Mouse (Mus musculus): ENCODE data around the gene Ndufa4l2. TPM values are rescaled to one million over a fixed set of nuclear protein-coding genes. Genes with fewer than 3 reads are reported as not detected.

Ndufa4l2 gene
- polyA plus RNA-seq (2015; fragmentation: Nextera tagmentation; extraction: Ambion mirVana) = 13.1 and 23.1 TPM in 2 replicates

- TF ChIP-seq CTCF (IDR thresholded peaks at IDR 0.05; ENCODE audit: low read depth) (no peak), EP300 (IDR thresholded peaks at IDR 0.05; ENCODE audit: low read depth) (no peak)
- peak within 1 kb of the TSS; percentile 82; the same call in 1 of the 2 replicates for H3K27ac ChIP-seq (ENCODE audit: low read depth)
- H3K9ac ChIP-seq (replicated peaks) = peak within 1 kb of the TSS; percentile 57
- 9% methylated on average over 6 of the region's 6 CpGs for WGBS (ENCODE audit: insufficient replicate concordance)
- H3K4me2 ChIP-seq (ENCODE audit: low read depth, low read length) = peak within 1 kb of the TSS; percentile 71
- no peaks in the 10 kb centered on the region for H3K9me3 ChIP-seq (ENCODE audit: low read length)
- peaks cover 51% of the 10 kb centered on the region for H3K4me1 ChIP-seq (ENCODE audit: insufficient read depth)
- peaks cover 28% of the 10 kb centered on the region for H3K36me3 ChIP-seq (replicated peaks; ENCODE audit: insufficient read depth, low read length)
- H3K27me3 ChIP-seq (ENCODE audit: insufficient read depth, low read length) = peaks cover 52% of the 10 kb centered on the region
- ATAC-seq (no peak), DNase-seq (no peak)
- H3K4me3 ChIP-seq (ENCODE audit: low read depth, low read length) = peak within 1 kb of the TSS; percentile 35
Measured at GRCm38 (mm10) chr10:127514764-127515163, at the start of gene Ndufa4l2. Ndufa4l2 (plus strand) TSS chr10:127514967.

GRCm38 (mm10) chr10:127471281-127471988 is 43.3 kb upstream of the Ndufa4l2 start:
- no peak for TF ChIP-seq EP300 (IDR thresholded peaks at IDR 0.05; ENCODE audit: low read depth)
- TF ChIP-seq CTCF (IDR thresholded peaks at IDR 0.05; ENCODE audit: low read depth) = no peak
- no peaks in the 10 kb centered on the region for H3K9me3 ChIP-seq (ENCODE audit: low read length)
- H3K36me3 ChIP-seq (replicated peaks; ENCODE audit: insufficient read depth, low read length) = peaks cover 24% of the 10 kb centered on the region
- WGBS (ENCODE audit: insufficient replicate concordance) = 37% methylated on average over 15 of the region's 15 CpGs
- H3K4me1 ChIP-seq (ENCODE audit: insufficient read depth) = 0 out of 2 replicates have a peak, but pooled peaks cover 2% of the 10 kb centered on the region
- H3K9ac ChIP-seq (replicated peaks) = no peak overlapping the region
- no peak overlapping the region for H3K4me3 ChIP-seq (ENCODE audit: low read depth, low read length)
- no peaks in the 10 kb centered on the region for H3K27me3 ChIP-seq (ENCODE audit: insufficient read depth, low read length)
- H3K27ac ChIP-seq (ENCODE audit: low read depth) = peak overlapping the region; percentile 5; the same call in 1 of the 2 replicates
- H3K4me2 ChIP-seq (ENCODE audit: low read depth, low read length) = 0 out of 2 replicates have a peak overlapping the region, but pooled peaks have one; percentile 13
- 0 out of 2 replicates have a peak, but pooled peaks have one; percentile 15 for ATAC-seq
- no peak for DNase-seq

- ATAC-seq (no peak), DNase-seq (no peak)
- Histone ChIP-seq H3K4me2 (ENCODE audit: low read depth, low read length) (no peak overlapping the region), H3K27me3 (ENCODE audit: insufficient read depth, low read length) (no peaks in the 10 kb centered on the region), H3K9me3 (ENCODE audit: low read length) (no peaks in the 10 kb centered on the region), H3K4me3 (ENCODE audit: low read depth, low read length) (no peak overlapping the region), H3K27ac (ENCODE audit: low read depth) (no peak overlapping the region), H3K4me1 (ENCODE audit: insufficient read depth) (0 out of 2 replicates have a peak, but pooled peaks cover 2% of the 10 kb centered on the region), H3K36me3 (replicated peaks; ENCODE audit: insufficient read depth, low read length) (peaks cover 30% of the 10 kb centered on the region), H3K9ac (replicated peaks) (no peak overlapping the region)
- TF ChIP-seq EP300 (IDR thresholded peaks at IDR 0.05; ENCODE audit: low read depth) (no peak), CTCF (IDR thresholded peaks at IDR 0.05; ENCODE audit: low read depth) (no peak)
- 79% methylated on average over 9 of the region's 9 CpGs for WGBS (ENCODE audit: insufficient replicate concordance)
Measured at GRCm38 (mm10) chr10:127472722-127473121, 42.0 kb upstream of the Ndufa4l2 start.

DNA sequence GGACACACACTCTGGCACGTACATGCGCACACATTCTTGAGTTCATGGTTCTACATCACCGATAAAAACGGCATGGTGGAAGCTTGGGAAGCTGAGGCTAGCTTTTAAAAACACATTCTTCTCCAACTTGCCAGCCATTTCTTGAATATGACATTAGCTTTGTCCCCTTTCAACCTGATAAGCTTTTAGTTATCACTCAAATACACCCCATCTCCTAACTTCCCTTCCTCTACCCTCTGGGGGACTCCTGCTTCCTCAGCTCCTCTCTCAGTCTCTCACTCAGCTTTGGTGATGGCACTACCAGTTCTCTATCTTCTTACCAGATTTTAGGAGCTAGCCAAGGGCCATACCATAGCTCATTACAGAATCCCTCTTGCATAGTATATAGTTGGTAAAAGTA is 39.6 kb upstream of the Ndufa4l2 start:
- DNase-seq (no peak), ATAC-seq (no peak)
- no peak overlapping the region for H3K27ac ChIP-seq (ENCODE audit: low read depth)
- H3K4me1 ChIP-seq (ENCODE audit: insufficient read depth) = 0 out of 2 replicates have a peak, but pooled peaks cover 2% of the 10 kb centered on the region
- no peak overlapping the region for H3K4me2 ChIP-seq (ENCODE audit: low read depth, low read length)
- no peak overlapping the region for H3K9ac ChIP-seq (replicated peaks)
- WGBS (ENCODE audit: insufficient replicate concordance) = 87% methylated on average over 4 of the region's 4 CpGs
- TF ChIP-seq EP300 (IDR thresholded peaks at IDR 0.05; ENCODE audit: low read depth) (no peak), CTCF (IDR thresholded peaks at IDR 0.05; ENCODE audit: low read depth) (no peak)
- no peaks in the 10 kb centered on the region for H3K27me3 ChIP-seq (ENCODE audit: insufficient read depth, low read length)
- H3K4me3 ChIP-seq (ENCODE audit: low read depth, low read length) = no peak overlapping the region
- H3K36me3 ChIP-seq (replicated peaks; ENCODE audit: insufficient read depth, low read length) = peaks cover 32% of the 10 kb centered on the region
- no peaks in the 10 kb centered on the region for H3K9me3 ChIP-seq (ENCODE audit: low read length)

- WGBS (ENCODE audit: insufficient replicate concordance) = 89% methylated on average over 3 of the region's 3 CpGs
- H3K9ac ChIP-seq (replicated peaks) = no peak overlapping the region
- TF ChIP-seq EP300 (IDR thresholded peaks at IDR 0.05; ENCODE audit: low read depth) (no peak), CTCF (IDR thresholded peaks at IDR 0.05; ENCODE audit: low read depth) (no peak)
- ATAC-seq = no peak
- no peaks in the 10 kb centered on the region for H3K9me3 ChIP-seq (ENCODE audit: low read length)
- H3K4me3 ChIP-seq (ENCODE audit: low read depth, low read length) = no peak overlapping the region
- no peaks in the 10 kb centered on the region for H3K27me3 ChIP-seq (ENCODE audit: insufficient read depth, low read length)
- peaks cover 35% of the 10 kb centered on the region for H3K36me3 ChIP-seq (replicated peaks; ENCODE audit: insufficient read depth, low read length)
- H3K4me2 ChIP-seq (ENCODE audit: low read depth, low read length) = no peak overlapping the region
- H3K27ac ChIP-seq (ENCODE audit: low read depth) = no peak overlapping the region
- no peak for DNase-seq
- 0 out of 2 replicates have a peak, but pooled peaks cover 2% of the 10 kb centered on the region for H3K4me1 ChIP-seq (ENCODE audit: insufficient read depth)
Measured at GRCm38 (mm10) chr10:127476541-127476940, 38.2 kb upstream of the Ndufa4l2 start.

- H3K4me3 ChIP-seq (ENCODE audit: low read depth, low read length) = no peak overlapping the region
- H3K9me3 ChIP-seq (ENCODE audit: low read length) = no peaks in the 10 kb centered on the region
- no peak overlapping the region for H3K27ac ChIP-seq (ENCODE audit: low read depth)
- H3K27me3 ChIP-seq (ENCODE audit: insufficient read depth, low read length) = no peaks in the 10 kb centered on the region
- ATAC-seq (no peak), DNase-seq (no peak)
- H3K4me2 ChIP-seq (ENCODE audit: low read depth, low read length) = no peak overlapping the region
- TF ChIP-seq CTCF (IDR thresholded peaks at IDR 0.05; ENCODE audit: low read depth) (no peak), EP300 (IDR thresholded peaks at IDR 0.05; ENCODE audit: low read depth) (no peak)
- H3K36me3 ChIP-seq (replicated peaks; ENCODE audit: insufficient read depth, low read length) = peaks cover 41% of the 10 kb centered on the region
- 79% methylated on average over 7 of the region's 7 CpGs for WGBS (ENCODE audit: insufficient replicate concordance)
- no peak overlapping the region for H3K9ac ChIP-seq (replicated peaks)
- no peaks in the 10 kb centered on the region for H3K4me1 ChIP-seq (ENCODE audit: insufficient read depth)
Measured at GRCm38 (mm10) chr10:127477301-127477700, 37.5 kb upstream of the Ndufa4l2 start.

Measured in liver, postnatal 0 days (tissue).